Mouse (Mus musculus): ENCODE results near the gene Apobec2.

GRCm38 (mm10) chr17:48451353-48451675, 18.6 kb upstream of the Apobec2 start, which contains the start of gene Tspo2:
- no peak for TF ChIP-seq MAFK (IDR thresholded peaks at IDR 0.05; ENCODE audit: insufficient read depth, low read depth, low read length)
- TF ChIP-seq ZNF384 (IDR thresholded peaks at IDR 0.05; ENCODE audit: low read depth, low read length): no peak
- TF ChIP-seq ZC3H11A (IDR thresholded peaks at IDR 0.05; ENCODE audit: borderline replicate concordance, low read depth, low read length): no peak
- TF ChIP-seq CHD2 (IDR thresholded peaks at IDR 0.05; ENCODE audit: low read depth, low read length): no peak
- TF ChIP-seq HCFC1 (IDR thresholded peaks at IDR 0.05; ENCODE audit: borderline replicate concordance, insufficient read depth, low read length): no peak

Data from ES-E14 (cell line).